Comparison of ENCODE assay signal across 10 mouse cellular contexts in genomic region chr12:80507041-80507745, GRCm38 (mm10). TPM values are rescaled to one million over a fixed set of nuclear protein-coding genes. Genes with fewer than 3 reads are reported as not detected.
DNase-seq lines count a peak whose midpoint lies in the region; ATAC-seq lines count a peak whose summit lies in the region.
"Had no signal": no experiment of that assay in that cellular context is flagged by ENCODE, and none has a peak within 500 bp of the region (broad histone marks: within the 10 kb centered on the region; RNA-seq: fewer than 3 reads in every experiment).

No protein-coding gene starts in this region.

- H3K9me3 ChIP-seq in hindbrain, embryonic 13.5 days, result no peaks in the 10 kb centered on the region

- H3K4me2 ChIP-seq in hindbrain, embryonic 13.5 days, result no peak overlapping the region

- DNase-seq in kidney, adult 11 months, result peak; percentile 28
- DNase-seq in kidney, adult 18-20 months, result no peak
- peak; percentile 18 for DNase-seq in embryo, embryonic 9.5 days (ENCODE audit: extremely low spot score)
- peak; percentile 67 for DNase-seq in lung, postnatal 10 days
- no peak for DNase-seq in layer of hippocampus, postnatal 10 days (ENCODE audit: low spot score in 2 of 2)
- no peak for DNase-seq in spleen, postnatal 36 days (ENCODE audit: low spot score in 2 of 2)
- no peak for DNase-seq in spleen, postnatal 10 days (ENCODE audit: low spot score in 2 of 2)
- DNase-seq: adrenal gland, adult 2 months had no signal

- ATAC-seq in hindbrain, embryonic 13.5 days (ENCODE audit: low FRiP score), result no peak

- H3K27me3 ChIP-seq in hindbrain, embryonic 13.5 days, result no peaks in the 10 kb centered on the region

- H3K9ac ChIP-seq in hindbrain, embryonic 13.5 days, result no peak overlapping the region

- no peaks in the 10 kb centered on the region for H3K36me3 ChIP-seq in hindbrain, embryonic 13.5 days

- peaks cover 8% of the 10 kb centered on the region; the same call in 1 of the 2 replicates for H3K4me1 ChIP-seq in hindbrain, embryonic 13.5 days (replicated peaks)

- WGBS in hindbrain, embryonic 13.5 days, result 55% methylated on average over 14 of the region's 14 CpGs

- H3K27ac ChIP-seq in hindbrain, embryonic 13.5 days, result peak overlapping the region; percentile 40; the same call in 1 of the 2 replicates

- no peak overlapping the region for H3K4me3 ChIP-seq in hindbrain, embryonic 13.5 days
- H3K4me3 ChIP-seq: myocyte had no signal

RNA-seq across cellular contexts. Expression of gene Galnt16, which starts 10.9 kb away (rescaled TPM):
- 29.1 and 30.7 TPM in 2 replicates for polyA plus RNA-seq in hindbrain, embryonic 13.5 days (2015; fragmentation: Nextera tagmentation; extraction: Ambion mirVana)
- 10 to 100 TPM; 84.0 to 91.5 TPM for total RNA-seq in layer of hippocampus, postnatal 10 days (2021)

RNA-seq across cellular contexts. Expression of gene Exd2, which starts 44.3 kb away (rescaled TPM):
- polyA plus RNA-seq in hindbrain, embryonic 13.5 days (2015; fragmentation: Nextera tagmentation; extraction: Ambion mirVana), result 51.1 and 53.4 TPM in 2 replicates
- total RNA-seq in layer of hippocampus, postnatal 10 days (2021), result 10 to 100 TPM; 61.7 to 64.9 TPM

Comparison
In these comparisons a context has a peak if more than half of its experiments do, and no peak if none do; other contexts are left out.
1. DNase-seq: peak in kidney, adult 11 months (single experiment), embryo, embryonic 9.5 days (single experiment) and lung, postnatal 10 days (single experiment); none in kidney, adult 18-20 months (single experiment), layer of hippocampus, postnatal 10 days (0 of 2), spleen, postnatal 36 days (0 of 2) and spleen, postnatal 10 days (0 of 2).